Comparison of ENCODE assay signal across 27 mouse cellular contexts in genomic region chr2:71102621-71103291, GRCm38 (mm10). TPM values are rescaled to one million over a fixed set of nuclear protein-coding genes. Genes with fewer than 3 reads are reported as not detected.
DNase-seq lines count a peak whose midpoint lies in the region; ATAC-seq and TF ChIP-seq lines count a peak whose summit lies in the region.
"Had no signal": no experiment of that assay in that cellular context is flagged by ENCODE, and none has a peak within 500 bp of the region (broad histone marks: within the 10 kb centered on the region; RNA-seq: fewer than 3 reads in every experiment).

No protein-coding gene starts in this region.

- DNase-seq in thymus, adult 2 months: peak; percentile 20
- DNase-seq in thymus, adult 18-20 months: no peak
- peak; percentile 21 for DNase-seq in CH12.LX (ENCODE audit: extremely low read depth)
- no peak for DNase-seq in urinary bladder, postnatal 10 days (ENCODE audit: low spot score)
- DNase-seq: cerebellum, adult 11-12 months; embryo, embryonic 11 days; gastrocnemius, postnatal 10 days; heart, adult 18-20 months; heart, postnatal 14 days; kidney, adult 11 months; layer of hippocampus, adult 9-11 months; lung, embryonic 14.5 days; lung, postnatal 36 days; right cerebral cortex, postnatal 4 days had no signal

- no peak overlapping the region for H3K4me3 ChIP-seq in thymus, adult 2 months (ENCODE audit: control insufficient read depth, insufficient read depth, low read length)
- H3K4me3 ChIP-seq in CH12.LX (replicated peaks in 1 of 3; ENCODE audit: low read depth in 2 of 3, low read length in 2 of 3, poor library complexity in 1 of 3): no peak overlapping the region
- H3K4me3 ChIP-seq: forebrain, embryonic 15.5 days; heart, embryonic 13.5 days; hindbrain, embryonic 13.5 days; left cerebral cortex, adult 2 months; limb, embryonic 15.5 days; midbrain, embryonic 10.5 days; neural tube, embryonic 12.5 days; stomach, embryonic 15.5 days had no signal

- H3K9me3 ChIP-seq in CH12.LX (replicated peaks; ENCODE audit: low read length): no peaks in the 10 kb centered on the region
- H3K9me3 ChIP-seq: forebrain, embryonic 15.5 days; heart, embryonic 13.5 days; hindbrain, embryonic 13.5 days; limb, embryonic 15.5 days; midbrain, embryonic 10.5 days; neural tube, embryonic 12.5 days; stomach, embryonic 15.5 days had no signal

- H3K4me1 ChIP-seq in thymus, adult 2 months (replicated peaks; ENCODE audit: control insufficient read depth, insufficient read depth, low read length): peaks cover 5% of the 10 kb centered on the region
- peaks cover 17 to 40% of the 10 kb centered on the region in 2 experiments for H3K4me1 ChIP-seq in CH12.LX (ENCODE audit: control insufficient read depth in 1 of 2, insufficient read depth in 2 of 2)
- H3K4me1 ChIP-seq: forebrain, embryonic 15.5 days; hindbrain, embryonic 13.5 days; neural tube, embryonic 12.5 days; stomach, embryonic 15.5 days had no signal

- TF ChIP-seq EP300 in CH12.LX (IDR thresholded peaks at IDR 0.05; ENCODE audit: low read length): no peak

- H3K36me3 ChIP-seq in thymus, adult 2 months (ENCODE audit: control insufficient read depth, insufficient read depth, low read length): peaks cover 5% of the 10 kb centered on the region; the same call in 1 of the 2 replicates
- H3K36me3 ChIP-seq in CH12.LX (replicated peaks in 1 of 2; ENCODE audit: control insufficient read depth in 1 of 2, insufficient read depth in 1 of 2, low read length in 1 of 2): peaks cover 11 to 25% of the 10 kb centered on the region in 2 experiments
- H3K36me3 ChIP-seq: forebrain, embryonic 15.5 days; stomach, embryonic 15.5 days had no signal

- 18% methylated on average over 10 of the region's 10 CpGs for WGBS in thymus, adult 2 months

- H3K27me3 ChIP-seq in thymus, adult 2 months (ENCODE audit: control insufficient read depth, insufficient read depth, low read length): no peaks in the 10 kb centered on the region
- H3K27me3 ChIP-seq in CH12.LX (replicated peaks): no peaks in the 10 kb centered on the region
- H3K27me3 ChIP-seq: forebrain, embryonic 15.5 days; heart, embryonic 13.5 days; hindbrain, embryonic 13.5 days; limb, embryonic 15.5 days; neural tube, embryonic 12.5 days; Patski; stomach, embryonic 15.5 days had no signal

- dilution Hi-C loops in CH12.LX (cut with MboI; ENCODE audit: extremely low pct_ligation_motif_present, extremely low pct_unique_long_range_greater_than_20kb, low sequenced_read_pairs): no loop called here

- in situ Hi-C loops in CH12.LX (cut with MboI; ENCODE audit: low pct_ligation_motif_present, low pct_unique_long_range_greater_than_20kb, low sequenced_read_pairs): no loop called here

- TF ChIP-seq CTCF in thymus, adult 2 months (IDR thresholded peaks at IDR 0.05; ENCODE audit: borderline replicate concordance, control insufficient read depth, extremely low read depth, insufficient read depth, low read length, poor library complexity): no peak
- TF ChIP-seq CTCF in CH12.LX (conservative IDR thresholded peaks at IDR 0.05 in 1 of 2, IDR thresholded peaks at IDR 0.05 in 1 of 2; ENCODE audit: low read depth in 2 of 2, low read length in 2 of 2): no peak

- H3K9ac ChIP-seq in CH12.LX (ENCODE audit: insufficient read depth, low read depth): no peak overlapping the region
- H3K9ac ChIP-seq: forebrain, embryonic 15.5 days; heart, embryonic 13.5 days; hindbrain, embryonic 13.5 days; limb, embryonic 15.5 days; liver, embryonic 14.5 days; lung, embryonic 14.5 days; neural tube, embryonic 12.5 days; stomach, embryonic 15.5 days had no signal

- H3K27ac ChIP-seq in thymus, adult 2 months (ENCODE audit: control insufficient read depth, insufficient read depth, low read length): no peak overlapping the region; the same call in 1 of the 2 replicates
- no peak overlapping the region for H3K27ac ChIP-seq in CH12.LX (ENCODE audit: insufficient read depth, low read depth)
- H3K27ac ChIP-seq: forebrain, embryonic 15.5 days; heart, embryonic 13.5 days; hindbrain, embryonic 13.5 days; left cerebral cortex, adult 2 months; limb, embryonic 15.5 days; liver, embryonic 14.5 days; midbrain, embryonic 10.5 days; neural tube, embryonic 12.5 days; stomach, embryonic 15.5 days had no signal

- no peaks in the 10 kb centered on the region for H3K79me2 ChIP-seq in CH12.LX (replicated peaks; ENCODE audit: control insufficient read depth, extremely low read depth, insufficient read depth, poor library complexity, severe bottlenecking)

- no peak for TF ChIP-seq POLR2A in thymus, adult 2 months (IDR thresholded peaks at IDR 0.05; ENCODE audit: control insufficient read depth, extremely low read depth, insufficient read depth, low read length, poor library complexity)
- no peak for TF ChIP-seq POLR2A in CH12.LX (IDR thresholded peaks at IDR 0.05; ENCODE audit: low read depth, low read length)

- ATAC-seq in granulocyte monocyte progenitor cell, adult 5-6 weeks (replicated peaks; ENCODE audit: poor library complexity, severe bottlenecking): peak; percentile 23; the same call in 1 of the 2 replicates
- ATAC-seq in neutrophil, adult 5-6 weeks (ENCODE audit: extremely low read depth, insufficient number of reproducible peaks, low FRiP score, poor library complexity, severe bottlenecking): peak; percentile 15; the same call in 1 of the 2 replicates
- ATAC-seq in frontal cortex, adult (ENCODE audit: low TSS enrichment): no peak
- ATAC-seq: forebrain, embryonic 15.5 days; Patski had no signal

- TF ChIP-seq RAD21 in CH12.LX (IDR thresholded peaks at IDR 0.05; ENCODE audit: low read depth, low read length): no peak

- no peak overlapping the region for H3K4me2 ChIP-seq in CH12.LX (ENCODE audit: insufficient read depth, low read depth, poor library complexity, severe bottlenecking)
- H3K4me2 ChIP-seq: forebrain, embryonic 15.5 days; heart, embryonic 13.5 days; hindbrain, embryonic 13.5 days; limb, embryonic 15.5 days; lung, embryonic 14.5 days; neural tube, embryonic 12.5 days; stomach, embryonic 15.5 days had no signal

TF ChIP-seq in CH12.LX, 34 proteins besides CTCF, POLR2A, EP300 and RAD21:
- TF ChIP-seq ETS1 (conservative IDR thresholded peaks at IDR 0.05; ENCODE audit: low read depth, low read length): no peak
- no peak for TF ChIP-seq NRF1 (IDR thresholded peaks at IDR 0.05; ENCODE audit: low read depth, low read length)
- no peak for TF ChIP-seq ZKSCAN1 (IDR thresholded peaks at IDR 0.05; ENCODE audit: borderline replicate concordance, low read depth, low read length)
- TF ChIP-seq POLR2AphosphoS2 (IDR thresholded peaks at IDR 0.05; ENCODE audit: low read depth, low read length): no peak
- TF ChIP-seq NELFE (IDR thresholded peaks at IDR 0.05; ENCODE audit: low read depth, low read length): no peak
- no peak for TF ChIP-seq TBP (conservative IDR thresholded peaks at IDR 0.05; ENCODE audit: low read depth, low read length)
- TF ChIP-seq MXI1 (IDR thresholded peaks at IDR 0.05; ENCODE audit: low read depth, low read length): no peak
- no peak for TF ChIP-seq USF1 (IDR thresholded peaks at IDR 0.05; ENCODE audit: low read depth, low read length)
- TF ChIP-seq UBTF (IDR thresholded peaks at IDR 0.05; ENCODE audit: low read depth, low read length): no peak
- no peak for TF ChIP-seq GABPA (IDR thresholded peaks at IDR 0.05; ENCODE audit: insufficient replicate concordance, low read depth, low read length)
- TF ChIP-seq JUN (IDR thresholded peaks at IDR 0.05; ENCODE audit: insufficient read depth, low read depth, low read length): no peak

RNA-seq across cellular contexts. Expression of gene Cybrd1, which starts 15.0 kb away (rescaled TPM):
- polyA plus RNA-seq in thymus, adult 2 months (2012; rRNA removed): 2.3 and 3.1 TPM in 2 replicates
- total RNA-seq in CH12.LX (2012; rRNA removed) (not detected in 2 replicates), CH12.LX (2014; rRNA removed) (not detected in 2 replicates)
- not detected in 2 replicates for polyA plus RNA-seq in CH12.LX (2012; ENCODE audit: insufficient read length, low read depth)
- total RNA-seq in granulocyte monocyte progenitor cell, adult 5-6 weeks (2014; fragmentation: Nextera tagmentation): not detected in 2 replicates
- total RNA-seq in granulocyte monocyte progenitor cell, adult 5-6 weeks (2017): not detected in 2 replicates
- total RNA-seq in neutrophil, adult 5-6 weeks (2017): 0.12 and 0.25 TPM in 2 replicates

RNA-seq across cellular contexts. Expression of gene Mettl8, which starts 47.4 kb away (rescaled TPM):
- 17.2 and 18.9 TPM in 2 replicates for polyA plus RNA-seq in thymus, adult 2 months (2012; rRNA removed)
- total RNA-seq in CH12.LX (2012; rRNA removed) (8.8 and 9.2 TPM in 2 replicates), CH12.LX (2014; rRNA removed) (7.8 and 10.4 TPM in 2 replicates)
- 6.9 and 7.5 TPM in 2 replicates for polyA plus RNA-seq in CH12.LX (2012; ENCODE audit: insufficient read length, low read depth)
- 30.9 and 32.7 TPM in 2 replicates for total RNA-seq in granulocyte monocyte progenitor cell, adult 5-6 weeks (2014; fragmentation: Nextera tagmentation)
- 22.7 and 23.1 TPM in 2 replicates for total RNA-seq in granulocyte monocyte progenitor cell, adult 5-6 weeks (2017)
- 10.5 and 12.3 TPM in 2 replicates for total RNA-seq in neutrophil, adult 5-6 weeks (2017)

RNA-seq across cellular contexts. Expression of gene Dcaf17, which starts 47.6 kb away (rescaled TPM):
- 10.2 and 12.0 TPM in 2 replicates for polyA plus RNA-seq in thymus, adult 2 months (2012; rRNA removed)
- 13.6 and 15.6 TPM in 2 replicates for total RNA-seq in CH12.LX (2012; rRNA removed)
- total RNA-seq in CH12.LX (2014; rRNA removed): 28.1 and 29.3 TPM in 2 replicates
- polyA plus RNA-seq in CH12.LX (2012; ENCODE audit: insufficient read length, low read depth): 20.9 and 22.7 TPM in 2 replicates
- 11.3 and 14.7 TPM in 2 replicates for total RNA-seq in granulocyte monocyte progenitor cell, adult 5-6 weeks (2014; fragmentation: Nextera tagmentation)
- 13.0 and 19.5 TPM in 2 replicates for total RNA-seq in granulocyte monocyte progenitor cell, adult 5-6 weeks (2017)
- 13.4 and 22.5 TPM in 2 replicates for total RNA-seq in neutrophil, adult 5-6 weeks (2017)

Comparison
In these comparisons a context has a peak if more than half of its experiments do, and no peak if none do; other contexts are left out.
1. DNase-seq: peak in thymus, adult 2 months (single experiment) and CH12.LX (single experiment); none in thymus, adult 18-20 months (0 of 2) and urinary bladder, postnatal 10 days (single experiment).